Mouse (Mus musculus) olfactory bulb, adult 2 months (tissue): ENCODE measurements around the gene Cabin1.
A peak's percentile ranks its signal among the peaks of the same experiment; 100 is the strongest.

Experiments used
- CTCF ChIP-seq: fragments of 200-500 bp; IDR thresholded peaks from 2 replicates; pipeline ENCODE4 v1.5.1; 2012; ENCODE audit warnings: low read depth, mild to moderate bottlenecking, low read length, moderate library complexity; ENCODE audit not compliant: insufficient read depth
- POLR2A ChIP-seq: fragments of 200-500 bp; IDR thresholded peaks from 2 replicates; pipeline ENCODE4 v1.6.1; 2012; ENCODE audit warnings: mild to moderate bottlenecking, low read depth, low read length, moderate library complexity; ENCODE audit not compliant: insufficient read depth

- TF ChIP-seq CTCF (peak; percentile 75), POLR2A (no peak)
Measured at GRCm38 (mm10) chr10:75708633-75708992, 55.5 kb downstream of the Cabin1 start.
